Mouse (Mus musculus): Measurements from ENCODE around the gene Rpusd2. TPM values are rescaled to one million over a fixed set of nuclear protein-coding genes. Genes with fewer than 3 reads are reported as not detected.

Gene Rpusd2
- polyA plus RNA-seq (2012; rRNA removed), result 0.45 and 1.2 TPM in 2 replicates

DNA sequence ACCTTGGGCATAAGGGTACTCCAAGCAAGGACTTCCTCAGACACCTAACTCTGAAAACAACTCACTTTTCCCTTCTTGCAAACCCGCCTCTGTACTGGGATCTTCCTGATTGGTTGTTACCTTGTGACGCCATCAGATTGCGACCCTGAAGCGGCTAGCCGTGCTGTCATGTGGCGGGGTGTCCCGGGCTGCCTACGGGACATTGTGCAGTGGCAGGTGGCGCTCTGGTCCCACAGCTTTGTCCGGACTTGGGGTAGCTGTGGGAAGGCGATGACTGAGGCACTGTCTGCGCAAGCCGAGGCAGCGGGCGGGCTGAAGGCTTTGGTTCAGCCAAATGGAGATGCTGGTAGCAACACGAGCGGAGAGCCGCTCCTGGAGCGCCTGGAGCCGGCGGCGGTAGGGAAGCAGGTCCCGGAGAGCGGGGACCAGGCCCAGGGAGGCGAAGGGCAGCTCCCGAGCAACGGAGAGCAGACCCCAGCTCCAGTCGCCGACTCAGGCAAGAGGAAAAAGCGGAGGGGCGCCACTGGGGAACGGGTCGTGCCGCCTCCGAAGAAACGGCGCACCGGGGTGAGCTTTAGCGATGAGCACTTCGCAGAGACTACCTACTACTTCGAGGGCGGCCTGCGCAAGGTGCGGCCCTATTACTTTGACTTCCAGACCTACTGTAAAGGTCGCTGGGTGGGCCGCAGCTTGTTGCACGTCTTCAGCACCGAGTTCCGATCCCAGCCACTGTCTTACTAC lies at the start of gene Rpusd2:
Gene Rpusd2 (plus strand): TSS at position 135 of the 741 bp plus-strand sequence.

DNA sequence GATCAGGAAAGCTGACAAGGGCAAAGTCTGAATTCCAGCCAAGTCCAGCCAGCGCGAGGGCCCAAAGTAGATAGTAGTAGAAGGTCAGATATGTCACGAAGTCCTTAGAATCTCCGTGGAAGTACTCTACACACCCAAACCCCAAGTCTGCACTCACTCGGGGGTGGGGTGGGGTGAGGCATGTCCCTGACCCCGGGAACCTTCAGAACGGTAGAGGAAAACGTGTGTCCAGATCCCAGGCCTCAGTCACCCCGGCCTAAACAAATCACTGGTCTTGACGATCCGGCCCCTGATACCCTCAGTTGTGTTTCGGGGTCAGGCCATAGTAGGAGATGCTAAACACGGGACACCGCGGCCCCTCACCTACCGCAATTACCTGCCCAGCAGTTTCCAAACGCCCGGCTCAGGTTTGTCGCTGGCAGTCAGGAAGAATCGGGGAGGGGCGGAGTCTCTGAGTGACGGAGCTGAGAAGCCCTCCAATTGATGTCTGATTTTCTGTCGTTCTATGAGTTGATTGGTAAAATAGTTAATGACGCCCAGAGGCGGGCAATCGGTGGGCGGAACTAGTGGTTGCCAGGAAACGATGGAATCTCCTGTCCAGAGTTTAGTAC lies 5.5 kb upstream of the Rpusd2 start, which contains the start of gene Ccdc32:
Gene Ccdc32 (minus strand): TSS at position 453 of the 611 bp plus-strand sequence.

GRCm38 (mm10) chr2:119046649-119047611 lies 12.3 kb downstream of the Rpusd2 start, which contains the start of gene Knl1:
Knl1 (plus strand) TSS chr2:119047119.

Other genes with a start within 250 kb of the Rpusd2 start
- gene Knstrn, start 220.8 kb upstream of the Rpusd2 start, polyA plus RNA-seq (2012; rRNA removed), result 1.6 TPM in 2 replicates
- 40.4 and 46.1 TPM in 2 replicates for gene Ivd, start 172.8 kb upstream of the Rpusd2 start, polyA plus RNA-seq (2012; rRNA removed)
- 9.9 and 11.9 TPM in 2 replicates for gene Bahd1, start 134.4 kb upstream of the Rpusd2 start, polyA plus RNA-seq (2012; rRNA removed)
- 4.3 and 6.2 TPM in 2 replicates for gene Chst14, start 108.3 kb upstream of the Rpusd2 start, polyA plus RNA-seq (2012; rRNA removed)
- 1.2 and 2.2 TPM in 2 replicates for gene Ccdc32, start 5.4 kb upstream of the Rpusd2 start, polyA plus RNA-seq (2012; rRNA removed)
- gene Knl1, start 12.3 kb downstream of the Rpusd2 start, polyA plus RNA-seq (2012; rRNA removed), result 0.04 TPM in 2 replicates
- gene Rad51, start 78.0 kb downstream of the Rpusd2 start, polyA plus RNA-seq (2012; rRNA removed), result 1.2 and 1.9 TPM in 2 replicates
- gene Rmdn3, start 122.2 kb downstream of the Rpusd2 start, polyA plus RNA-seq (2012; rRNA removed), result 7.6 and 10.5 TPM in 2 replicates
- 0.13 and 0.42 TPM in 2 replicates for gene Gchfr, start 133.0 kb downstream of the Rpusd2 start, polyA plus RNA-seq (2012; rRNA removed)
- 0.47 and 1.6 TPM in 2 replicates for gene Gm14137, start 139.7 kb downstream of the Rpusd2 start, polyA plus RNA-seq (2012; rRNA removed)
- 18.4 and 18.5 TPM in 2 replicates for gene Zfyve19, start 173.8 kb downstream of the Rpusd2 start, polyA plus RNA-seq (2012; rRNA removed)
- gene Dnajc17, start 174.0 kb downstream of the Rpusd2 start, polyA plus RNA-seq (2012; rRNA removed), result 1.6 and 3.4 TPM in 2 replicates
- gene Ppp1r14d, start 195.1 kb downstream of the Rpusd2 start, polyA plus RNA-seq (2012; rRNA removed), result 0.51 and 0.58 TPM in 2 replicates
- gene Spint1, start 202.6 kb downstream of the Rpusd2 start, polyA plus RNA-seq (2012; rRNA removed), result 28.1 and 42.0 TPM in 2 replicates
- gene Rhov, start 236.5 kb downstream of the Rpusd2 start, polyA plus RNA-seq (2012; rRNA removed), result 2.3 and 5.3 TPM in 2 replicates